In the genomic region with DNA sequence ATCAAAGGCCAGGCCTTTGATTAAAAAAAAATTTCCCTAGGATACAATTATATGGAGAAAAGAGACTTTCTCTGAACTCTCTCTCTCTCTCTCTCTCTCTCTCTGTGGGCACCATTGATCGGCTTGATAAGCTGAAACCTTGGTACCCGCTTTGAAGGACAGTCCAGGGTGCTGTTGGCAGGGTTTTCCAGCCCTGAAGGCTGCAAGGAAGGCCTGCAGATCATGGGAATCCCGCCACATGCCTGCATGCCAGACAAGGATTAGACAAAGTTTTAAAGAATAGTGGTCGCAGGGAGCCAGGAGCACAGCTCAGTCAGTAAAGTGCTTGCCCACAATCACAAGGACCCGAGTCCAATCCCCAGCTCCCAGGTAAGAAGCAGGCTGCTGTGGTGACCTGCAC, we compare ENCODE assay signal across 7 mouse cellular contexts.
"Had no signal": no experiment of that assay in that cellular context is flagged by ENCODE, and none has a peak within 500 bp of the region (broad histone marks: within the 10 kb centered on the region; RNA-seq: fewer than 3 reads in every experiment).

No protein-coding gene starts in this region.

- DNase-seq: lung, adult 18-20 months; lung, embryonic 14.5 days; lung, postnatal 10 days; lung, postnatal 36 days; right cerebral cortex, postnatal 14 days; thymus, adult 2 months; thymus, postnatal 36 days had no signal
